Mouse (Mus musculus): ENCODE results near the gene Fam43b.

Fam43b gene

DNA sequence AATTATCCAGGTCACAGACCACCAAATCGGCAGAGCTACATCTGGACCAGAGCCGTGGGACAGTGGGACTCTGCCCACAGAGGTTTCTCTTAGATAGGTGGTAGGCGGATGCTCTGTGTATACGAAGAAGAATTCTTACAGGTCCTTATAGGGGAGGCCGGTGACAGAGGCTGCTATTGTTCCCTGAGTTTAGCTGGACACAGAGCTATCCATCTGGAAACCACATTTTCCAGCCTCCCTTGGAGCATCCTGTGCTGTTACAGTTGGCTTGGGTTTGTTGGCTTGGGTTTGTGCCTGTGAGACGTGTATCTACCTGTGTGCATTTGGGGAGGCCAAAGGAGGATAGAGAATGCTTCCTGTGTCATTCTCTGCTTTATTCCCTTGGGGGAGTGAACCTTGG lies 43.6 kb downstream of the Fam43b start:
- no peak for DNase-seq (ENCODE audit: low spot score)

- no peak for DNase-seq (ENCODE audit: low spot score)
Measured at GRCm38 (mm10) chr4:138351821-138352220, 44.5 kb downstream of the Fam43b start.

DNA sequence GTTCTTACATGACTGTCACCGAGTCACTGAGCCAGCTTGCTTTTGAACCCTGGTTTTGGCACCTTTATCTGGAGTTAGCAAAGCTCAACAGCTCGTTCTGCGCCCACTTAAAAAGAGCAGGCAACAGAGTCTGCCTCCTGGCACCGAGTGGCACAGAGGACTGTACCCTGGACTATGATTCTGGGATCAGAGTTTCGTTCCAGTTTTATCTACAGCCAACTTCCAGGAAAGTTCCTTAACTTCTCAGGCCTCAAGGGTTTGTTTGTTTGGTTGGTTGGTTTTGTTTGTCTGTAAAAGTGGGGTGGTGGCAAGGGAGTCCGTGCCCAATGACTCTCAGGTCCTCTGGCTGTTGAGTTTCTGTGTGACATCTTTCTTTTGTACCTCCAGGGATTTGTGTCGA lies 47.6 kb downstream of the Fam43b start:
- DNase-seq (ENCODE audit: low spot score): no peak

DNA sequence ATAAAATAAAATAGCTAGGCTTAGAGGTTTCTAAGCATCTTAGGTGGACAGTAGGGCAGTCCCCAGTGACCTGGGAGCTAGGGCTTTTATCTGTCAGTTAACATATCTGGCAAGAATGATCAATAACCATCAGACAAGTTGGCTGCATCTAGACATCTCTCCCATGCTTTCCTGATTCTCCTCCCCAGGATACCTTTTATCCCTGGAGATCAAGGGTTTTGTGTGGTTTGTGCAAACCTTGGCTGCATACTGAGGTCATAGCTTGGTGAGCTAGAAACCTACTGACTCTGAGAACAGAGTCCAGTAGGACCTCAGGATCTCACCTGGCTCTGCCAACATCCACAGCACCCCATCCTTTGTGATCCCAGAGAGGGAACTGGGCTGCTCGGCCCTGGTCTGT lies 49.0 kb downstream of the Fam43b start:
- no peak for DNase-seq (ENCODE audit: low spot score)

DNA sequence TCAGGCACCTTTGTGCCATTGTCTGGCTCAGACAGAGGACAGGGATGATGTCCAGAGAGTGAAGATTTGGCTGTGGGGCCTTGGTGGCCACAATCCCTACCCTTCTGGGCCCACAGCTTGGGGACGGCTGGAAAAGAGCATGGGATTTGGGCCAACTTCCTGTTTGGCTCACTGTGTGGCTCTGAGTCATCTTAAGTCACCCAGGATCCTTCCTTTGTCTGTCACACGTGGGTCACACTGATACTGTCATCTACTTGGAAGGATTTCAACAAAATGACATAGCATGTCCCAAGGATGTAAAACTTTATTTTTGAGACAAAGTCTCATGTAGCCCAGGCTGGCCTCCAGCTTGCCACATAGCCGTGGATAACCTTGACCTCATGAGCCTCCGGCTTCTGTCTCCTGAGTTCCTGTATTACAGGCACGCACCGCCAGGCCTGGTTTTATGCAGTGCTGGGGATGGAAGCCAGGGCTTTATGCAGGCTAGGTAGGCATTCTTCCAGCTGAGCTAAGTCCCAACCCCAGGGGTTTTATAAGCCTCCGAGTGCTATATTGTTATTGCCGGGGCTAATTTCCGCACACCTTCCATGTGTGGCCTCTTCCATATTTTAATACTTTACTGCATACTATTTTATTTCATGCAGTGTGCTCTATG lies 51.3 kb downstream of the Fam43b start:
- no peak for DNase-seq (ENCODE audit: low spot score)

Measured in urinary bladder, postnatal 25 days (tissue).